Mouse (Mus musculus) CH12.LX (cell line): ENCODE results near the gene Cnih1. TPM values are rescaled to one million over a fixed set of nuclear protein-coding genes. Genes with fewer than 3 reads are reported as not detected.
A peak's percentile ranks its signal among the peaks of the same experiment; 100 is the strongest.

Source experiments
- DNase-seq: peaks from one replicate; pipeline ENCODE4 v3.0.0-alpha.2; 2013; ENCODE audit errors: extremely low read depth
- H3K27ac ChIP-seq: 2 replicates; pipeline ENCODE4 v1.5.1; 2012; ENCODE audit warnings: low read depth, mild to moderate bottlenecking, control low read depth, moderate library complexity; ENCODE audit not compliant: insufficient read depth
- H3K27me3 ChIP-seq: replicated peaks from 2 replicates; pipeline ENCODE3; 2012; ENCODE audit warnings: inconsistent platforms
- H3K36me3 ChIP-seq, 2 experiments: replicated peaks in 1 of 2; 2 replicates each; pipeline versions ENCODE3 to v1.6.1; 2012; ENCODE audit warnings: inconsistent platforms in 1 of 2, low read length in 1 of 2, mild to moderate bottlenecking in 1 of 2, mixed read lengths in 1 of 2, moderate library complexity in 1 of 2; ENCODE audit not compliant: control insufficient read depth in 1 of 2, insufficient read depth in 1 of 2
- H3K4me1 ChIP-seq, 2 experiments: 2 replicates each; pipeline ENCODE4 v1.6.1; 2012; ENCODE audit warnings: inconsistent platforms in 1 of 2, moderate library complexity in 1 of 2; ENCODE audit not compliant: insufficient read depth in 2 of 2, control insufficient read depth in 1 of 2
- H3K4me2 ChIP-seq: 2 replicates; pipeline ENCODE4 v1.6.1; 2012; ENCODE audit warnings: low read depth, mild to moderate bottlenecking, control low read depth; ENCODE audit not compliant: poor library complexity, insufficient read depth, severe bottlenecking
- H3K4me3 ChIP-seq, 3 experiments: fragments of 150-350 bp in 1 of 3; sonication (generic) in 1 of 3; replicated peaks in 1 of 3; 2 replicates each; pipeline versions ENCODE3 to v1.5.1; 2011 to 2012; ENCODE audit warnings: low read depth in 2 of 3, low read length in 2 of 3, mild to moderate bottlenecking in 2 of 3, moderate library complexity in 2 of 3, control low read depth in 1 of 3, improper control_type of control experiment in 1 of 3, inconsistent platforms in 1 of 3, mixed read lengths in 1 of 3; ENCODE audit not compliant: poor library complexity in 1 of 3
- H3K79me2 ChIP-seq: replicated peaks from 2 replicates; pipeline ENCODE4 v1.6.1; 2012; ENCODE audit warnings: mild to moderate bottlenecking, moderate library complexity; ENCODE audit not compliant: control insufficient read depth, poor library complexity, insufficient read depth, severe bottlenecking; ENCODE audit errors: extremely low read depth
- H3K9ac ChIP-seq: 2 replicates; pipeline ENCODE4 v1.6.1; 2012; ENCODE audit warnings: low read depth, mild to moderate bottlenecking, control low read depth, moderate library complexity; ENCODE audit not compliant: insufficient read depth
- H3K9me3 ChIP-seq: replicated peaks from 2 replicates; pipeline ENCODE3; 2012; ENCODE audit warnings: low read length, inconsistent platforms, mixed read lengths
- CTCF ChIP-seq, 2 experiments: IDR thresholded peaks in 1 of 2; conservative IDR thresholded peaks in 1 of 2; 2 replicates each; pipeline ENCODE4 v1.5.1; 2011 to 2012; ENCODE audit warnings: low read depth in 2 of 2, low read length in 2 of 2, improper control_type of control experiment in 1 of 2, inconsistent platforms in 1 of 2, mild to moderate bottlenecking in 1 of 2, moderate library complexity in 1 of 2
- E2F4 ChIP-seq: IDR thresholded peaks from 2 replicates; pipeline ENCODE4 v1.6.1; 2011; ENCODE audit warnings: low read depth, low read length, improper control_type of control experiment; ENCODE audit not compliant: insufficient replicate concordance
- ELF1 ChIP-seq: IDR thresholded peaks from 2 replicates; pipeline ENCODE4 v1.6.1; 2014; ENCODE audit warnings: low read depth, mild to moderate bottlenecking, inconsistent platforms, low read length, improper control_type of control experiment
- GABPA ChIP-seq: IDR thresholded peaks from 2 replicates; pipeline ENCODE4 v1.6.1; 2012; ENCODE audit warnings: low read depth, low read length, improper control_type of control experiment, inconsistent platforms; ENCODE audit not compliant: insufficient replicate concordance
- HCFC1 ChIP-seq: IDR thresholded peaks from 2 replicates; pipeline ENCODE4 v1.6.1; 2012; ENCODE audit warnings: low read depth, mild to moderate bottlenecking, inconsistent platforms, low read length, improper control_type of control experiment
- MAX ChIP-seq: IDR thresholded peaks from 2 replicates; pipeline ENCODE4 v1.6.1; 2011; ENCODE audit warnings: low read length, improper control_type of control experiment
- MAZ ChIP-seq: IDR thresholded peaks from 2 replicates; pipeline ENCODE4 v1.6.1; 2012; ENCODE audit warnings: low read depth, mild to moderate bottlenecking, inconsistent platforms, low read length, improper control_type of control experiment, moderate library complexity
- MEF2A ChIP-seq: IDR thresholded peaks from 2 replicates; pipeline ENCODE4 v1.6.1; 2014; ENCODE audit warnings: low read depth, mild to moderate bottlenecking, inconsistent platforms, low read length, improper control_type of control experiment, borderline replicate concordance
- MXI1 ChIP-seq: IDR thresholded peaks from 2 replicates; pipeline ENCODE4 v1.6.1; 2011; ENCODE audit warnings: mild to moderate bottlenecking, low read depth, low read length, improper control_type of control experiment
- MYC ChIP-seq: IDR thresholded peaks from 2 replicates; pipeline ENCODE4 v1.6.1; 2011; ENCODE audit warnings: low read depth, mild to moderate bottlenecking, improper control_type of control experiment, low read length
- NELFE ChIP-seq: IDR thresholded peaks from 2 replicates; pipeline ENCODE4 v1.6.1; 2011; ENCODE audit warnings: low read depth, low read length, improper control_type of control experiment
- NRF1 ChIP-seq: IDR thresholded peaks from 2 replicates; pipeline ENCODE4 v1.6.1; 2014; ENCODE audit warnings: low read depth, mild to moderate bottlenecking, inconsistent platforms, low read length, improper control_type of control experiment, moderate library complexity
- POLR2A ChIP-seq: IDR thresholded peaks from 2 replicates; pipeline ENCODE4 v1.6.1; 2011; ENCODE audit warnings: low read depth, mild to moderate bottlenecking, improper control_type of control experiment, low read length
- POLR2AphosphoS2 ChIP-seq: IDR thresholded peaks from 2 replicates; pipeline ENCODE4 v1.6.1; 2011; ENCODE audit warnings: low read depth, low read length, improper control_type of control experiment
- RAD21 ChIP-seq: IDR thresholded peaks from 2 replicates; pipeline ENCODE4 v1.6.1; 2011; ENCODE audit warnings: low read depth, mild to moderate bottlenecking, low read length, improper control_type of control experiment, moderate library complexity
- RCOR1 ChIP-seq: conservative IDR thresholded peaks from 2 replicates; pipeline ENCODE4 v1.6.1; 2012; ENCODE audit warnings: low read depth, mild to moderate bottlenecking, inconsistent platforms, low read length, improper control_type of control experiment
- SIN3A ChIP-seq: IDR thresholded peaks from 2 replicates; pipeline ENCODE4 v1.6.1; 2012; ENCODE audit warnings: low read length, improper control_type of control experiment, inconsistent platforms
- TCF12 ChIP-seq: IDR thresholded peaks from 2 replicates; pipeline ENCODE4 v1.6.1; 2014; ENCODE audit warnings: low read depth, mild to moderate bottlenecking, inconsistent platforms, low read length, improper control_type of control experiment
- ZMIZ1 ChIP-seq: IDR thresholded peaks from 2 replicates; pipeline ENCODE4 v1.6.1; 2012; ENCODE audit warnings: low read depth, mild to moderate bottlenecking, inconsistent platforms, low read length, improper control_type of control experiment
- ZNF384 ChIP-seq: IDR thresholded peaks from 2 replicates; pipeline ENCODE4 v1.6.1; 2012; ENCODE audit warnings: low read depth, low read length, improper control_type of control experiment, inconsistent platforms
- dilution Hi-C: fragments of 300-500 bp; cut with MboI; formaldehyde crosslinking; loops from 2 replicates; pipeline ENCODE4 v1.14.3; 2020; ENCODE audit warnings: low sequenced_read_pairs; ENCODE audit not compliant: extremely low pct_unique_long_range_greater_than_20kb, extremely low pct_ligation_motif_present
- in situ Hi-C: fragments of 300-500 bp; cut with MboI; formaldehyde crosslinking; loops from 3 replicates; pipeline ENCODE4 v1.14.3; 2019; ENCODE audit warnings: low sequenced_read_pairs, low pct_ligation_motif_present, low pct_unique_long_range_greater_than_20kb, mixed read lengths
- polyA plus RNA-seq: library from polyadenylated mRNA; unstranded; fragments of >175 nt; gene quantifications from 2 replicates; pipeline ENCODE4 v1.2.1, GENCODE M21; 2012; ENCODE audit warnings: low read depth; ENCODE audit not compliant: insufficient read length
- total RNA-seq, 2 experiments: library from RNA; depleted of rRNA; stranded (reverse); fragments of 300-350 nt in 1 of 2; fragments of >200 nt in 1 of 2; gene quantifications; 2 replicates each; pipeline ENCODE4 v1.2.3; 2012 to 2014

Gene Cnih1
- total and polyA plus RNA-seq, 3 experiments: 68.9 to 190 (median 185) TPM

DNA sequence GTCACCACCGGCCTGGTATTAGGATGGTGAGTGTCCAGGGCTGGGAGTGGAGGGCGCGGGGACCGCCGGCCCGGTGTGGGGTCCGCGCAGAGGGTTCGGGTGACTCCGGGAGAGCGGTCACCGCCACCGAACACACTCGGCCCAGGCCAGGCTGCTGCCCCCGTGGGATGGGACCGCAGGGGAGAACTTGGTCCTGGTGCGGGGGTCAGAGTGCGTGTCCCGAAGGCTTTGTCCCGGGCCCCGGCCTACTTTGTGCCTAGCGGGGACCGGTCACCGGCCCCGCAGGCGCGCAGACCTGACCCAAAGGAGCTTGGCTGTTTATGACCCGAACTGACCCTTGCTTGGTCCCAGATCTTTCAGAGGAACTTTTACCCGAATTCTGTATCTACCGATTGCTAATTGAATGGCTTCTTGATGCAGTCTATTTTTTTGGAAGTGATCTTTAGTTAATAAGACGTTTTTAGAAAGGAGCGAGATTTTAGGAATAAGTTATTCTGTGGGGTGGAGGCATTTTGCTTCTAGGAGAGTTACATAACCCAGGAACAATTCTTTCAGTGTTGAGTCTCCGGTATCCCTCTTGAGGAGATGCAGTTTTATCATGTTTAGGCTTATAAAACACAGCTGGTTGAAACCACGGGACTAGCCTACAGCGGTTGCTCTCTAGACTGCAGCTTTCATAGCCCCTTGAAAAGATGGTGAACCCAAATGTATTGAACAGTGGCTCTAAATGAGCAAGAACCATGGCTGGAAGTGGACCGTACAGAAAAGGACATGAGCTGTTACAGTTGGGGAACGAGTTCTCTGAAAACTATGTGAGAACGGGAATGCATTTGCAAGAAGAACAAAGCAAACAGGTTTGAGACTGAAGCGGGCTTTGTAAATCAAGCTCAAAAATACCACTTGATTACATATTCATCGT, 44.4 kb upstream of the Cnih1 start:
- no peaks in the 10 kb centered on the region for H3K9me3 ChIP-seq

DNA sequence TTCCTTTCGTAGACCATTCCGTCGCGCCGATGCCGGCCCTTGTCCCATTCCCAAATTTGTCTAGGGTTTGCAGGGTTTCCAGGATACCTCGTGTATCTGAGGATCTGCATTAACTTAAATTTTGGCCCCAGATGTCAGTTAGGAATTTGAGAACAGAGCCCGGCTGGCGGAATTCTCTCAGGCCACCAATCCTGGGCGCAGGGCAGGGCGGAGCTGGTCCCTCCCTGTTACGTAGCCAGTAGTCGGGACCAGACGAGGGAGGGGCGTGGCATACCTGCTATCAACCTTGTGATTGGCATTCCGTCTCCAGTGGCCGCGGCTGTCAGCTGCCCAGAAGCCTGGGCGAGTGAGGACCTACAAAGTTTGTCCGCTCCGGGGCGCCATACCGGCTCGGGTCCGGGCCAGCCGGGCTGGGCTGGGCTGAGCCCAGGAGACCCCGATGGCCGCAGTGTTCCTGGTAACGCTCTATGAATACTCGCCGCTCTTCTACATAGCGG, 43.7 kb upstream of the Cnih1 start, which contains the start of gene Cgrrf1:
Gene Cgrrf1, plus strand, starts transcription at position 289 of the 497 bp plus-strand sequence.
- TF ChIP-seq RCOR1 (no peak), MYC (0 out of 2 replicates have a peak, but pooled peaks have one; percentile 9), CTCF (conservative IDR thresholded peaks at IDR 0.05 in 1 of 2, IDR thresholded peaks at IDR 0.05 in 1 of 2; ENCODE audit: low read depth in 2 of 2, low read length in 2 of 2) (peak in 1 of 2 experiments; percentile 36; a peak in 1 of 4 replicates), POLR2A (peak; percentile 79), MEF2A (no peak; the same call in 1 of the 2 replicates), GABPA (no peak), NELFE (peak; percentile 81; the same call in 1 of the 2 replicates), HCFC1 (peak; percentile 65), MAX (no peak; the same call in 1 of the 2 replicates), MXI1 (0 out of 2 replicates have a peak, but pooled peaks have one; percentile 54), MAZ (0 out of 2 replicates have a peak, but pooled peaks have one; percentile 2), SIN3A (peak; percentile 66), NRF1 (0 out of 2 replicates have a peak, but pooled peaks have one; percentile 18), ZMIZ1 (peak; percentile 73), ELF1 (peak; percentile 44; the same call in 1 of the 2 replicates)
- TF ChIP-seq, all 38 proteins: peak for 11
- peaks cover 8 to 19% of the 10 kb centered on the region in 2 experiments for H3K4me1 ChIP-seq
- dilution Hi-C loops: no loop called here

More for the DNA sequence above, 44.4 kb upstream of the Cnih1 start:
- no peak overlapping the region for H3K27ac ChIP-seq
- H3K36me3 ChIP-seq: peaks cover 4 to 16% of the 10 kb centered on the region in 2 experiments
- H3K4me1 ChIP-seq: peaks cover 8 to 19% of the 10 kb centered on the region in 2 experiments
- no peak for TF ChIP-seq POLR2AphosphoS2
- no peak for TF ChIP-seq RAD21
- no peak for TF ChIP-seq RCOR1
- TF ChIP-seq ZMIZ1: 0 out of 2 replicates have a peak, but pooled peaks have one; percentile 8
- TF ChIP-seq HCFC1: no peak
- no peak for TF ChIP-seq TCF12
- TF ChIP-seq GABPA: no peak
- TF ChIP-seq ZNF384: no peak
- no peak for TF ChIP-seq E2F4
- TF ChIP-seq, all 38 proteins: peak for 1
- H3K4me2 ChIP-seq: peak overlapping the region; percentile 72
- DNase-seq: no peak
- dilution Hi-C loops (no loop called here), in situ Hi-C loops (no loop called here)
- H3K4me3 ChIP-seq: peak overlapping the region; percentile 82 to 87 (median 85)
- peak overlapping the region; percentile 53 for H3K9ac ChIP-seq
- H3K79me2 ChIP-seq: peaks cover 5% of the 10 kb centered on the region
- H3K27me3 ChIP-seq: peaks cover 2% of the 10 kb centered on the region

More for the DNA sequence above, 43.7 kb upstream of the Cnih1 start, which contains the start of gene Cgrrf1:
- no peaks in the 10 kb centered on the region for H3K9me3 ChIP-seq
- peaks cover 5% of the 10 kb centered on the region for H3K79me2 ChIP-seq
- peak within 1 kb of the TSS; percentile 98 for H3K9ac ChIP-seq
- H3K4me2 ChIP-seq: peak within 1 kb of the TSS; percentile 97
- H3K27me3 ChIP-seq: peaks cover 2% of the 10 kb centered on the region
- in situ Hi-C loops: no loop called here
- peak within 1 kb of the TSS; percentile 82 to 87 (median 85) for H3K4me3 ChIP-seq
- no peak within 1 kb of the TSS for H3K27ac ChIP-seq
- H3K36me3 ChIP-seq: peaks cover 4 to 16% of the 10 kb centered on the region in 2 experiments
- DNase-seq: peak; percentile 96
